Mouse (Mus musculus) cortical plate, adult 2 months (tissue): ENCODE measurements around the gene Cbfa2t3. TPM values are rescaled to one million over a fixed set of nuclear protein-coding genes. Genes with fewer than 3 reads are reported as not detected.
A peak's percentile ranks its signal among the peaks of the same experiment; 100 is the strongest.

ENCODE experiments used
- H3K27ac ChIP-seq: fragments of 200-500 bp; 2 replicates; pipeline ENCODE4 v1.5.1; 2012; ENCODE audit warnings: low read length, control low read depth, inconsistent platforms; ENCODE audit not compliant: insufficient read depth
- H3K4me1 ChIP-seq: fragments of 200-500 bp; 2 replicates; pipeline ENCODE4 v1.6.1; 2011; ENCODE audit warnings: low read length; ENCODE audit not compliant: control insufficient read depth, insufficient read depth
- H3K4me3 ChIP-seq: fragments of 200-500 bp; 2 replicates; pipeline ENCODE4 v1.5.1; 2011; ENCODE audit warnings: mild to moderate bottlenecking, low read length, control low read depth; ENCODE audit not compliant: insufficient read depth
- CTCF ChIP-seq: fragments of 200-500 bp; IDR thresholded peaks from 2 replicates; pipeline ENCODE4 v1.5.1; 2011; ENCODE audit warnings: mild to moderate bottlenecking, control low read depth, low read length; ENCODE audit not compliant: insufficient read depth; ENCODE audit errors: extremely low read depth
- POLR2A ChIP-seq: fragments of 200-500 bp; IDR thresholded peaks from 2 replicates; pipeline ENCODE4 v1.6.1; 2011; ENCODE audit warnings: mild to moderate bottlenecking, low read length, control low read depth; ENCODE audit not compliant: insufficient read depth; ENCODE audit errors: extremely low read depth
- polyA plus RNA-seq: library from polyadenylated mRNA; depleted of rRNA; stranded (reverse); fragments of >200 nt; gene quantifications from 2 replicates; pipeline ENCODE4 v1.2.3, GENCODE M21; 2012

Gene Cbfa2t3
- polyA plus RNA-seq, 1 experiment, result 9.1 TPM

- Histone ChIP-seq H3K4me1 (peaks cover 8% of the 10 kb centered on the region), H3K27ac (no peak overlapping the region), H3K4me3 (no peak overlapping the region)
- TF ChIP-seq CTCF (no peak), POLR2A (no peak)
Observed at GRCm38 (mm10) chr8:122644175-122644954, 54.5 kb downstream of the Cbfa2t3 start.

GRCm38 (mm10) chr8:122642071-122642470, 56.8 kb downstream of the Cbfa2t3 start:
- no peak overlapping the region for H3K27ac ChIP-seq
- TF ChIP-seq CTCF, result no peak
- TF ChIP-seq POLR2A, result no peak
- H3K4me3 ChIP-seq, result no peak overlapping the region
- peaks cover 10% of the 10 kb centered on the region for H3K4me1 ChIP-seq

- peak; percentile 24; the same call in 1 of the 2 replicates for TF ChIP-seq CTCF
- no peak for TF ChIP-seq POLR2A
- H3K4me1 ChIP-seq, result peaks cover 11% of the 10 kb centered on the region
- no peak overlapping the region for H3K4me3 ChIP-seq
- no peak overlapping the region for H3K27ac ChIP-seq
Observed at GRCm38 (mm10) chr8:122641406-122641805, 57.5 kb downstream of the Cbfa2t3 start.

- Histone ChIP-seq H3K4me1 (peaks cover 11% of the 10 kb centered on the region), H3K4me3 (no peak overlapping the region), H3K27ac (no peak overlapping the region)
- TF ChIP-seq POLR2A (no peak), CTCF (no peak)
Observed at GRCm38 (mm10) chr8:122640825-122641224, 58.1 kb downstream of the Cbfa2t3 start.

- peaks cover 11% of the 10 kb centered on the region for H3K4me1 ChIP-seq
- H3K27ac ChIP-seq, result no peak overlapping the region
- H3K4me3 ChIP-seq, result no peak overlapping the region
- TF ChIP-seq CTCF, result no peak
- no peak for TF ChIP-seq POLR2A
Observed at GRCm38 (mm10) chr8:122639521-122640248, 59.2 kb downstream of the Cbfa2t3 start.

- H3K27ac ChIP-seq, result no peak overlapping the region
- peaks cover 11% of the 10 kb centered on the region for H3K4me1 ChIP-seq
- TF ChIP-seq POLR2A (no peak), CTCF (no peak)
- no peak overlapping the region for H3K4me3 ChIP-seq
Observed at GRCm38 (mm10) chr8:122638601-122639000, 60.3 kb downstream of the Cbfa2t3 start.

- H3K27ac ChIP-seq, result no peak overlapping the region
- peaks cover 9% of the 10 kb centered on the region for H3K4me1 ChIP-seq
- no peak for TF ChIP-seq CTCF
- TF ChIP-seq POLR2A, result no peak
- no peak overlapping the region for H3K4me3 ChIP-seq
Observed at GRCm38 (mm10) chr8:122637230-122637629, 61.7 kb downstream of the Cbfa2t3 start.

- TF ChIP-seq POLR2A (no peak), CTCF (no peak)
Observed at GRCm38 (mm10) chr8:122636803-122637175, 62.1 kb downstream of the Cbfa2t3 start.

GRCm38 (mm10) chr8:122635878-122636802, 62.8 kb downstream of the Cbfa2t3 start:
- Histone ChIP-seq H3K4me3 (no peak overlapping the region), H3K4me1 (peaks cover 6% of the 10 kb centered on the region), H3K27ac (no peak overlapping the region)
- TF ChIP-seq CTCF, result no peak
- no peak for TF ChIP-seq POLR2A

More at GRCm38 (mm10) chr8:122636803-122637175, 62.1 kb downstream of the Cbfa2t3 start:
- Histone ChIP-seq H3K4me1 (peaks cover 9% of the 10 kb centered on the region), H3K27ac (no peak overlapping the region), H3K4me3 (no peak overlapping the region)
